Comparison of ENCODE assay signal across 10 mouse cellular contexts in the genomic region with DNA sequence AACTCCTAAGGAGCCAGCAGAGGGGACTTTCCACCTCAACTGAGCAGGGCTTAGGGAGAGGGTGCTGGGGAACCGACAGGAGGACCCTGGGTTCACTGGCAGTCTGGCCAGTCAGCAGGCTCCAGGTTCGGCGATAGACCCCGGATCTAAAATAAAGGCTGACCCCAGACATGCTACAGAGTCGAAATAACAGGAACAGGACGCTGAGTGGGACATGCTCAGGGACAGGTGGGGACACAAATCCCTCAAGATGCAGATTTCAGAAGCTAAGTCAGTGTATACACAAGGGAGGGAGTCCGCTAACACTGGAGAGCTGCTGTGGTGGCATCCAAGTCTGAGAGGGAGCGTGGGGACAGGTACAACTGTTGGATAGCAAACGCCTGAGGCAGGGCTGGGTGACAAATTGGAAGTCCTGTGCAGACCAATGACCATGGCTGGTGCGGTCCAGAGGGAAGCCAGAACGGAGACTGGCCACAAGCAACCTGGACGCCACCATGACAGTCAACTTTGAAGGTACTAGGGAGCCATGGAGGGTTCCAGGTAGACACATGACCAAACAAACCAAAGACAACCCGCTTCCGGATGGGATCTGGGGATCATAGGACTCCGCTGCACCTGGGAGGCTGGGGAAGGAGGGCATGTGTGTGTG. TPM values are rescaled to one million over a fixed set of nuclear protein-coding genes. Genes with fewer than 3 reads are reported as not detected.
DNase-seq lines count a peak whose midpoint lies in the region; ATAC-seq and TF ChIP-seq lines count a peak whose summit lies in the region.
"Had no signal": no experiment of that assay in that cellular context is flagged by ENCODE, and none has a peak within 500 bp of the region (broad histone marks: within the 10 kb centered on the region; RNA-seq: fewer than 3 reads in every experiment).

No protein-coding gene starts in this region.

- H3K27ac ChIP-seq in thymus, adult 2 months (ENCODE audit: control insufficient read depth, insufficient read depth, low read length), result no peak overlapping the region
- peak overlapping the region; percentile 92 for H3K27ac ChIP-seq in limb, embryonic 14.5 days (replicated peaks; ENCODE audit: low read depth, low read length)
- peak overlapping the region; percentile 88; the same call in 1 of the 2 replicates for H3K27ac ChIP-seq in stomach, embryonic 16.5 days (ENCODE audit: low read length)

- TF ChIP-seq POLR2A in thymus, adult 2 months (IDR thresholded peaks at IDR 0.05; ENCODE audit: control insufficient read depth, extremely low read depth, insufficient read depth, low read length, poor library complexity), result no peak
- no peak for TF ChIP-seq POLR2A in limb, embryonic 14.5 days (IDR thresholded peaks at IDR 0.05; ENCODE audit: borderline replicate concordance, extremely low read depth, insufficient read depth, insufficient read length)

- H3K9ac ChIP-seq in limb, embryonic 14.5 days (ENCODE audit: low read depth, low read length, severe bottlenecking), result peak overlapping the region; percentile 75
- H3K9ac ChIP-seq in stomach, embryonic 16.5 days (ENCODE audit: low read length), result peak overlapping the region; percentile 80

- peak; percentile 91 for DNase-seq in heart, adult 11 months
- DNase-seq in heart, adult 8-10 months (ENCODE audit: low spot score), result no peak
- peak; percentile 16 for DNase-seq in thymus, adult 2 months
- DNase-seq in thymus, adult 18-20 months, result no peak
- DNase-seq in limb, embryonic 14.5 days (ENCODE audit: low spot score), result no peak
- no peak for DNase-seq in spleen, postnatal 10 days (ENCODE audit: low spot score in 2 of 2)
- DNase-seq in frontal cortex, postnatal 25 days (ENCODE audit: low spot score in 2 of 2), result no peak

- 82% methylated on average over 15 of the region's 15 CpGs for WGBS in thymus, adult 2 months
- 61% methylated on average over 15 of the region's 15 CpGs for WGBS in limb, embryonic 14.5 days
- 53% methylated on average over 15 of the region's 15 CpGs for WGBS in stomach, embryonic 16.5 days

- peaks cover 13% of the 10 kb centered on the region for H3K4me1 ChIP-seq in thymus, adult 2 months (replicated peaks; ENCODE audit: control insufficient read depth, insufficient read depth, low read length)
- H3K4me1 ChIP-seq in limb, embryonic 14.5 days (ENCODE audit: control insufficient read depth, insufficient read depth, low read length), result 0 out of 2 replicates have a peak, but pooled peaks cover 4% of the 10 kb centered on the region
- H3K4me1 ChIP-seq in stomach, embryonic 16.5 days (ENCODE audit: control insufficient read depth, insufficient read depth, low read length), result peaks cover 10% of the 10 kb centered on the region

- H3K27me3 ChIP-seq in thymus, adult 2 months (ENCODE audit: control insufficient read depth, insufficient read depth, low read length), result peaks cover 8% of the 10 kb centered on the region; the same call in 1 of the 2 replicates
- peaks cover 27% of the 10 kb centered on the region for H3K27me3 ChIP-seq in limb, embryonic 14.5 days (ENCODE audit: control insufficient read depth, insufficient read depth, low read length)
- H3K27me3 ChIP-seq in stomach, embryonic 16.5 days (ENCODE audit: control insufficient read depth, insufficient read depth, low read length), result peaks cover 26% of the 10 kb centered on the region

- peaks cover 4% of the 10 kb centered on the region; the same call in 1 of the 2 replicates for H3K9me3 ChIP-seq in limb, embryonic 14.5 days (ENCODE audit: control insufficient read depth, low read length)
- no peaks in the 10 kb centered on the region for H3K9me3 ChIP-seq in stomach, embryonic 16.5 days (replicated peaks; ENCODE audit: control insufficient read depth, low read length)

- TF ChIP-seq CTCF in thymus, adult 2 months (IDR thresholded peaks at IDR 0.05; ENCODE audit: borderline replicate concordance, control insufficient read depth, extremely low read depth, insufficient read depth, low read length, poor library complexity), result no peak

- no peak for ATAC-seq in limb, embryonic 14.5 days (ENCODE audit: low FRiP score, low read depth)
- no peak for ATAC-seq in stomach, embryonic 16.5 days (ENCODE audit: insufficient read depth, low FRiP score)

- H3K4me3 ChIP-seq in thymus, adult 2 months (ENCODE audit: control insufficient read depth, insufficient read depth, low read length), result peak overlapping the region; percentile 55
- peak overlapping the region; percentile 64 for H3K4me3 ChIP-seq in limb, embryonic 14.5 days (replicated peaks; ENCODE audit: low read length)
- peak overlapping the region; percentile 59 for H3K4me3 ChIP-seq in stomach, embryonic 16.5 days (replicated peaks; ENCODE audit: low read length)

- H3K36me3 ChIP-seq in thymus, adult 2 months (ENCODE audit: control insufficient read depth, insufficient read depth, low read length), result no peaks in the 10 kb centered on the region
- H3K36me3 ChIP-seq in limb, embryonic 14.5 days (ENCODE audit: control insufficient read depth, insufficient read depth, low read length), result no peaks in the 10 kb centered on the region
- no peaks in the 10 kb centered on the region for H3K36me3 ChIP-seq in stomach, embryonic 16.5 days (ENCODE audit: control insufficient read depth, insufficient read depth, low read length)

- peak overlapping the region; percentile 100 for H3K4me2 ChIP-seq in limb, embryonic 14.5 days (replicated peaks; ENCODE audit: low read depth, low read length, severe bottlenecking)
- peak overlapping the region; percentile 86 for H3K4me2 ChIP-seq in stomach, embryonic 16.5 days (ENCODE audit: low read depth, low read length)

RNA-seq across cellular contexts. Expression of a gene that starts 5.7 kb away (rescaled TPM):
- not detected for total RNA-seq in heart, adult 8-10 months (2022)
- 0.67 TPM in 1 of 2 replicates, not detected in the other for polyA plus RNA-seq in thymus, adult 2 months (2012; rRNA removed)
- polyA plus RNA-seq in limb, embryonic 14.5 days (2012; rRNA removed), result not detected in 2 replicates
- 0.17 TPM in 1 of 2 replicates, not detected in the other for polyA plus RNA-seq in limb, embryonic 14.5 days (2014; fragmentation: Nextera tagmentation; extraction: Ambion mirVana)
- polyA plus RNA-seq in stomach, embryonic 16.5 days (2015; fragmentation: Nextera tagmentation; extraction: Ambion mirVana), result not detected in 2 replicates
- total RNA-seq: CH12.LX; neutrophil, adult 5-6 weeks had no signal

RNA-seq across cellular contexts. Expression of a gene that starts 30.3 kb away (rescaled TPM):
- 10 to 100 TPM; 54.3 to 66.4 (median 60.0) TPM for total RNA-seq in heart, adult 8-10 months (2022)
- 235 and 305 TPM in 2 replicates for polyA plus RNA-seq in thymus, adult 2 months (2012; rRNA removed)
- 483 and 667 TPM in 2 replicates for polyA plus RNA-seq in limb, embryonic 14.5 days (2012; rRNA removed)
- polyA plus RNA-seq in limb, embryonic 14.5 days (2014; fragmentation: Nextera tagmentation; extraction: Ambion mirVana), result 116 and 131 TPM in 2 replicates
- 58.5 and 61.9 TPM in 2 replicates for polyA plus RNA-seq in stomach, embryonic 16.5 days (2015; fragmentation: Nextera tagmentation; extraction: Ambion mirVana)

RNA-seq across cellular contexts. Expression of a gene that starts 47.6 kb away (rescaled TPM):
- total RNA-seq in heart, adult 8-10 months (2022), result under 1 TPM in 3 of 4 experiments, not detected in 1; 0.20 to 0.28 (median 0.22) TPM
- polyA plus RNA-seq in thymus, adult 2 months (2012; rRNA removed), result 10.6 and 13.1 TPM in 2 replicates
- polyA plus RNA-seq in limb, embryonic 14.5 days (2012; rRNA removed), result 7.7 and 8.7 TPM in 2 replicates
- polyA plus RNA-seq in limb, embryonic 14.5 days (2014; fragmentation: Nextera tagmentation; extraction: Ambion mirVana), result 5.7 and 9.1 TPM in 2 replicates
- 17.5 and 21.3 TPM in 2 replicates for polyA plus RNA-seq in stomach, embryonic 16.5 days (2015; fragmentation: Nextera tagmentation; extraction: Ambion mirVana)

Comparison
In these comparisons a context has a peak if more than half of its experiments do, and no peak if none do; other contexts are left out.
1. DNase-seq: peak in heart, adult 11 months (single experiment) and thymus, adult 2 months (single experiment); none in heart, adult 8-10 months (single experiment), thymus, adult 18-20 months (0 of 2), limb, embryonic 14.5 days (single experiment), spleen, postnatal 10 days (0 of 2) and frontal cortex, postnatal 25 days (0 of 2).
2. Peak in every context shown above with its lines, with median percentiles within 50 percentile points of each other: H3K4me3 ChIP-seq.